Mouse (Mus musculus) v-Abl transformed pro-B cells (cell line): ENCODE results near the gene Gbp9.
"Not testable (repeated sequence)": the region's sequence is repeated elsewhere in the genome, so short reads cannot be mapped to it uniquely, and the experiment has no call there.

Experiments used
- in situ Hi-C, 2 experiments: fragments of 400-800 bp; cut with MboI; formaldehyde crosslinking; loops; one replicate each; pipeline ENCODE4 v1.15.1; 2025; ENCODE audit not compliant: unreplicated experiment in 2 of 2

Gbp9 gene

GRCm38 (mm10) chr5:105139409-105140088 lies at the start of gene Gbp9, which contains the start of the genes Gbp8 and Gbp4:
Gene Gbp9, minus strand, starts transcription at chr5:105139539.
Gene Gbp8, minus strand, starts transcription at chr5:105139540.
Gene Gbp4, minus strand, starts transcription at chr5:105139586.
- in situ Hi-C loops, result loop anchor here (5.0 to 25.0 kb wide), 4 partner anchors 32 to 548 kb away; partner anchors contain the start of genes Abcg3 (in 1 of the 2), Lrrc8c (in 1 of the 2) and Lrrc8d (in 1 of the 2)

- in situ Hi-C loops, result no loop called here
These were observed 42.1 kb upstream of the Gbp9 start for GRCm38 (mm10) chr5:105181446-105181845.

DNA sequence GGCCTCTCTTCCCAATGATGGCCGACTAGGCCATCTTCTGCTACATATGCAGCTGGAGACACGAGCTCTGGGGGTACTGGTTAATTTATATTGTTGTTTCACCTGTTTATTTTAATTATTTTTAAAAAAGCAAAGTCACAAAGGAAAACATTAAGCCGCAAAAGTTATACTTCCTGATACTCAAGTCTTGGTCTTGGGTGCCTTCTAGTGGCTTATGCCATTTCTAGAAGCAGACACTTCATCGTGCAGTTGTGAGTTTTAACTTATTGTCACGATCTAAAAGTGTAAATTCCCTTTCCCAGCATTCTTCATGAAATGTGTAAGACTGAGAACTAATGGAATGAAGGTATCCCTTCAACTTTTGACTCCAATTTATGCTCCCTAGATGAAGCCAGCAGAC lies 17.2 kb upstream of the Gbp9 start:
- in situ Hi-C loops, result no loop called here

GRCm38 (mm10) chr5:105154049-105154448 lies 14.7 kb upstream of the Gbp9 start:
- in situ Hi-C loops, result no loop called here

GRCm38 (mm10) chr5:105148062-105148461 lies 8.7 kb upstream of the Gbp9 start:
- in situ Hi-C loops, result loop anchor here (10.0 to 25.0 kb wide), 3 partner anchors 163 to 539 kb away; partner anchors contain the start of genes Abcg3 (in 1 of the 2), Lrrc8c (in 1 of the 2) and Lrrc8d (in 1 of the 2)

GRCm38 (mm10) chr5:105146447-105146846 lies 7.1 kb upstream of the Gbp9 start:
- in situ Hi-C loops, result loop anchor here (10.0 to 25.0 kb wide), 3 partner anchors 162 to 541 kb away; partner anchors contain the start of genes Abcg3 (in 1 of the 2), Lrrc8c (in 1 of the 2) and Lrrc8d (in 1 of the 2)

DNA sequence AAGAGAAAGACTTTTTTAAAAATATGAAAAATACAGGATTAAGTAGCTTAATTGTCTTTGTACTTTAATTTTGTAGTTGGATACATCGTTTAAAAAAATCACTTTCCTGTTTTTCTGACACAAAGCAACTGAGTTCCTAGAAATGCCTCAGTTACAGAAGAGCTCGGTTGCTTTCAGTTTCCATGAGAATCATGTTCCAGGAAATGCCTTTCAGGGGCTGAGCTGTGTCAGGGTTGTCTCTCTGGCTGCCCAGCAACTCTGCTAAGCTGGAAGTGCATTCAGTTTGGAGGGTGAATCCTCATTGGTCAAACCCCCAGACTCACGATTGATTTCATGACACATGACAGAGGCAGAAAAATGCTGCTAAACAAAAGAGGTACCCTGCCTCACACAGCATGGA lies 6.4 kb upstream of the Gbp9 start:
- in situ Hi-C loops, result loop anchor here (10.0 to 25.0 kb wide), 3 partner anchors 161 to 542 kb away; partner anchors contain the start of genes Abcg3 (in 1 of the 2), Lrrc8c (in 1 of the 2) and Lrrc8d (in 1 of the 2)

- in situ Hi-C loops, result loop anchor here (5.0 to 25.0 kb wide), 4 partner anchors 33 to 547 kb away; partner anchors contain the start of genes Abcg3 (in 1 of the 2), Lrrc8c (in 1 of the 2) and Lrrc8d (in 1 of the 2)
These were observed 911 bp upstream of the Gbp9 start for GRCm38 (mm10) chr5:105140089-105140810.

- in situ Hi-C loops, result loop anchor here (25.0 kb wide), 2 partner anchors 373 to 548 kb away; partner anchors contain the start of genes Lrrc8c (in 1 of the 2) and Lrrc8d (in 1 of the 2)
These were observed 433 bp downstream of the Gbp9 start for GRCm38 (mm10) chr5:105138906-105139305.

DNA sequence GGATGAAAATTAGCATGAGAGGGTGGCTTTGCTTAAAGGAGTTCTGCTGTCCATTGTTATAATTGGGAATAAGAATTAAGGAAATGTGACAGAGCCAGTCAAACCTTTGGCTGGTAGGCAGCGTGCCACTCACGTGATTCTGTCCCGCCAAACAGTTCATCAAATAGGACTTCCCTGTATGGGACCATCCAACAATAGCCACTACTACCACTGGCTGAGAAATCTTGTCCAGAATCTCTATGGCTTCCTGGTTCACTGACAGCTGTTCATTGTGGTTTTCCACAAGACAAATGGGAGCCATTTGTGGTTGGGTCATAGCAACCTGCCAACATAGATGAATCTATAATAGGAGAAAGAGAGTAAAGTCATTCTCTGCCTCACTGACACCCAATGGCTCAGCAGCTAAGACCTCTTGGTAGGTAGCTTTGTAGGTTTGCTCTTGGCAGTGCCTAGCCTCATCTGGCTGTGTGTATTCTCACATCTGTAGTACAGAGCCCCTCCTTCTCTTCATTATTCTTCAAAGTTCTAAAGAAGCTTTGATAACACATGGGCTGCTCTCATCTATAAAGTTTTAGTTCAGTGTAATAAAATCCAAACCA lies 2.5 kb downstream of the Gbp9 start:
- in situ Hi-C loops, result loop anchor here (25.0 kb wide), 2 partner anchors 375 to 550 kb away; partner anchors contain the start of genes Lrrc8c (in 1 of the 2) and Lrrc8d (in 1 of the 2)

DNA sequence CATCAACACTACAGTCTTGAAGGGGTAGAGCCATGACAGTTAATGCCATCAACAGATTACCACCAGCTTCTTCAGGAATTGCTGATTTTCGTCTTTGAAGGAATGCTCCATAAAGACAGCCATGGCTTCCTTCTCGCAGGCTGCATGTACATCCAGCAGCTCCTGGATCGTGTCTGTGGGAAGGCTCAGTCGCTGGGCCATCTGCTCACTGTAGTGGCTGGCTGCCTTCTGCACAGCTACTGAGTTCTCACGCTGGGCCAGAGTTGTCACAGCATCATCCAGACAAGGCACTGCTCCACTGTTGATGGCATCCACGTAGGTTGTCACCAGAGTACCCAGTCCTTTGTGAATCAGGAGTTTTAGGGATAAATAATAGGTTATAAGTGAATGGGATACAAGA lies 17.6 kb downstream of the Gbp9 start:
- in situ Hi-C loops, result loop anchor here in 1 of 2 experiments (25.0 kb wide), 1 partner anchor 1891 kb away; no protein-coding TSS in a partner anchor

DNA sequence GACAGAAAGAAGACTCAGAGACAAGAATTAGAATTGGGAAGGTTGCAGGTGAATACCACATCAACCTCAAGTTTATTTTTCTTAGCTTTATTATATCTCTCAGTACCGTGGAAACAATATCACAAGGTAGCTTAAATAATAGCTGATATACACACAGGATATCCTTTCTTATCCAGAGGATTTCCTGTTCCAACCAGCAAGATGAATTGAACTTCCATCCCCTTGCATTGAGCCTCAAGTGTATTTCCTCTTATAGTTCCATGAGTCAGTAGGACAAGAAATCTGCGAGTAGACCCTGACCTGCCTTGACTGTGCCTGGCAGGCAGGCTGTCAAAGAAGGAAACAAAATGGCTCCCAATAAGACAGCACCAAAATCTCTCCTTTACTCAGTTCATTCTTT lies 23.6 kb downstream of the Gbp9 start:
- in situ Hi-C loops, result loop anchor here in 1 of 2 experiments (10.0 to 25.0 kb wide), 3 partner anchors 61 to 1897 kb away; partner anchors contain the start of gene Abcg3

- in situ Hi-C loops, result loop anchor here in 1 of 2 experiments (10.0 to 25.0 kb wide), 3 partner anchors 60 to 1898 kb away; partner anchors contain the start of gene Abcg3
These were observed 24.6 kb downstream of the Gbp9 start for GRCm38 (mm10) chr5:105114696-105115095.

DNA sequence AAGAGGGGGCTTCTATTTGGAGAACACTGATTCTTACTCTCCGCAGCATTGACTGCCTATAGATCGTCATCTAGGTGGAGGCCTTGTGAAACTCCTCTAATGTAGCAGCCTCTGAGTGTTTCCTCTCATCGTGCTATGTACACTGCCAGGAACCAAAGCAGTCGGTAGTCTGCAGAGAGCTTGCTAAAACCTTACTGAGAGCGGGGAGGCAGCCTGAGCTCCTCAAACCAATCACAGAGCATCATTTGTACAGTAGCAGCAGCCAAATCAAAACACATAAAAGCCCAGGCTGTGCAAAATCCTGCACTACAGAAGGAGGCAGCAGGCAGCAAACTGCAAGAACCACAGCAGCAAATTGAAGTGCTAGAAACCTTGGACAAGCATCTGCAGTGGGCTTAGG lies 25.7 kb downstream of the Gbp9 start:
- in situ Hi-C loops, result loop anchor here in 1 of 2 experiments (10.0 to 25.0 kb wide), 3 partner anchors 59 to 1899 kb away; partner anchors contain the start of gene Abcg3

- in situ Hi-C loops, result loop anchor here in 1 of 2 experiments (10.0 to 25.0 kb wide), 3 partner anchors 56 to 1902 kb away; partner anchors contain the start of gene Abcg3
These were observed 29.0 kb downstream of the Gbp9 start for GRCm38 (mm10) chr5:105110271-105110852.

DNA sequence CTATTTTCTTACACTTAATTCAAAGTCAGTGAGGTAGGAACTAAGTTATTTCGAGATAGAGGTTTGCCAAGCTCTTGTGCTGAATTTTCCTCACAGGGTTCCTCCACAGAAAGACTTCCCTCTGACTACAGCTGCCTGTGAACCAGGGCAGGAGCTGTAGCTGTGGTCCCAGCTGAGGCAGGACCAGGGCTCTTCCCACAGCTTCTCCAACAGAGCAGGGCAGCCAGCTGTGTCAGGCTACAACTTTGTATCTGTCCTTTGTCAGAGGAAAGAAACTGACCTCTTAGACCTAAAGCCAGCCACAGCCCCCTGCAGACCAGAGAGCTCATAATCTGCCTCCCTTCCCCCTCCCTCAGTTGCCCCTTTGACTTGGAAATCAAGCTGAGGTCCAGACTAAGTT lies 29.6 kb downstream of the Gbp9 start:
- in situ Hi-C loops, result loop anchor here (5.0 to 25.0 kb wide), 4 partner anchors 33 to 1903 kb away; partner anchors contain the start of gene Abcg3 (in 1 of the 2)

DNA sequence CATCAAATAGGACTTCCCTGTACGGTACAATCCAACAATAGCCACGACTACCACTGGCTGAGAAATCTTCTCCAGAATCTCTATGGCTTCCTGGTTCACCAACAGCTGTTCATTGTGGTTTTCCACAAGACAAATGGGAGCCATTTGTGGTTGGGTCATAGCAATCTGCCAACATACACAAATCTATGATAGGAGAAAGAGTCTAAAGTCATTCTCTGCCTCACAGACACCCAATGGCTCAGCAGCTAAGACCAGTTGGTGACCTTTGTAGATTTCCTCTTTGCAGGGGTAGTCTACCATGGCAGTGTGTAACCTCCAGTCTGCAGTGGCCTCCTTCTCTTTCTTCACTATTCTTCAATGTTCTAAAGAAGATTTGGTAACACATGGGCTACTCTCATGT lies 33.6 kb downstream of the Gbp9 start:
- in situ Hi-C loops, result loop anchor here (5.0 to 25.0 kb wide), 2 partner anchors 37 to 1907 kb away; no protein-coding TSS in a partner anchor

DNA sequence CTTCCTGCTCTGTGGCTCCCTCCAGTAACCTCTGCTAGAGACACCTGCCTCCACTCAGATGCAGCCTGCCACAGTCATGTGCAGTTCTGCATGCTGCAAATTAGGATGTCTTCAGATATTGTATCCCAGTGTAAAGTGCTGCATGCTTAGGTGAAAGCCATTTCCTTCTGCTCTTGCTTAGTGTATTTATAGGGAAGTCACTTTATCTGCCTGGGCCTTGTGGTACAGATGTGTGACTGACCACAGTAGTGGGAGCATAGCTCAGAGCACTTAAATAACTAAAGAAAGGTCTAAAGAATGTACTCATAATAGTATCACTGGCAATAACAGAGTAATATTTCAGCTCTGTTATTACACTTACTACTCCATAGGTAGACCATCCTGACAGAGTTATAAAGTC lies 57.4 kb downstream of the Gbp9 start:
- in situ Hi-C loops, result no loop called here

- in situ Hi-C loops, result not testable (repeated sequence)
These were observed 71.0 kb downstream of the Gbp9 start for GRCm38 (mm10) chr5:105068356-105068755.
